Mouse (Mus musculus) hindbrain, embryonic 12.5 days (tissue): Measurements from ENCODE around the gene Pop5. TPM values are rescaled to one million over a fixed set of nuclear protein-coding genes. Genes with fewer than 3 reads are reported as not detected.

ENCODE experiments used
- ATAC-seq: fragments of 200-750 bp; cut with Nextera tagmentation; 2 replicates; pipeline ENCODE4 v1.8.0; 2017; ENCODE audit warnings: moderate TSS enrichment; ENCODE audit not compliant: low FRiP score
- H3K27ac ChIP-seq: fragments of 300-500 bp; sonication (generic); 2 replicates; pipeline ENCODE4 v1.5.1; 2016; ENCODE audit warnings: mild to moderate bottlenecking
- H3K27me3 ChIP-seq: fragments of 300-500 bp; sonication (generic); 2 replicates; pipeline ENCODE4 v1.6.1; 2016; ENCODE audit warnings: mild to moderate bottlenecking
- H3K36me3 ChIP-seq: fragments of 300-500 bp; sonication (generic); 2 replicates; pipeline ENCODE4 v1.6.1; 2016; ENCODE audit warnings: mild to moderate bottlenecking
- H3K4me1 ChIP-seq: fragments of 300-500 bp; sonication (generic); 2 replicates; pipeline ENCODE4 v1.6.1; 2016
- H3K4me2 ChIP-seq: fragments of 300-500 bp; sonication (generic); replicated peaks from 2 replicates; pipeline ENCODE4 v1.6.1; 2016; ENCODE audit warnings: mild to moderate bottlenecking
- H3K4me3 ChIP-seq: fragments of 300-500 bp; sonication (generic); 2 replicates; pipeline ENCODE4 v1.5.1; 2016; ENCODE audit warnings: mild to moderate bottlenecking
- H3K9ac ChIP-seq: fragments of 300-500 bp; sonication (generic); 2 replicates; pipeline ENCODE4 v1.6.1; 2016; ENCODE audit warnings: mild to moderate bottlenecking, moderate library complexity
- H3K9me3 ChIP-seq: fragments of 300-500 bp; sonication (generic); replicated peaks from 2 replicates; pipeline ENCODE4 v1.6.1; 2016; ENCODE audit warnings: mild to moderate bottlenecking
- WGBS: fragments of 180-500 bp; shearing (Covaris S2); methylation state at CpG from one replicate; pipeline ENCODE4 v1.1.7; 2016; 5-methylcytosine and 5-hydroxymethylcytosine counted together
- polyA plus RNA-seq: library from polyadenylated mRNA; unstranded; fragments of >200 nt; fragmentation: Nextera tagmentation; extraction: Ambion mirVana; gene quantifications from 2 replicates; pipeline ENCODE4 v1.2.1, GENCODE M21; 2016

Gene Pop5
- 78.6 and 90.5 TPM in 2 replicates for polyA plus RNA-seq

- H3K4me1 ChIP-seq, result peaks cover 28% of the 10 kb centered on the region
- H3K27me3 ChIP-seq, result peaks cover 41% of the 10 kb centered on the region
- H3K4me2 ChIP-seq, result peak within 1 kb of the TSS; percentile 76
- H3K36me3 ChIP-seq, result peaks cover 13% of the 10 kb centered on the region
- peak within 1 kb of the TSS; percentile 50 for H3K9ac ChIP-seq
- peak; percentile 51 for ATAC-seq
- H3K27ac ChIP-seq, result no peak within 1 kb of the TSS
- peak within 1 kb of the TSS; percentile 42 for H3K4me3 ChIP-seq
- no peaks in the 10 kb centered on the region for H3K9me3 ChIP-seq
- WGBS, result 4% methylated on average over 21 of the region's 21 CpGs
Observed at GRCm38 (mm10) chr5:115235786-115236263, at the start of gene Pop5. TSS of gene Pop5 (plus strand) at chr5:115235836.

GRCm38 (mm10) chr5:115186371-115187073, 49.1 kb upstream of the Pop5 start:
- ATAC-seq, result peak; percentile 74

DNA sequence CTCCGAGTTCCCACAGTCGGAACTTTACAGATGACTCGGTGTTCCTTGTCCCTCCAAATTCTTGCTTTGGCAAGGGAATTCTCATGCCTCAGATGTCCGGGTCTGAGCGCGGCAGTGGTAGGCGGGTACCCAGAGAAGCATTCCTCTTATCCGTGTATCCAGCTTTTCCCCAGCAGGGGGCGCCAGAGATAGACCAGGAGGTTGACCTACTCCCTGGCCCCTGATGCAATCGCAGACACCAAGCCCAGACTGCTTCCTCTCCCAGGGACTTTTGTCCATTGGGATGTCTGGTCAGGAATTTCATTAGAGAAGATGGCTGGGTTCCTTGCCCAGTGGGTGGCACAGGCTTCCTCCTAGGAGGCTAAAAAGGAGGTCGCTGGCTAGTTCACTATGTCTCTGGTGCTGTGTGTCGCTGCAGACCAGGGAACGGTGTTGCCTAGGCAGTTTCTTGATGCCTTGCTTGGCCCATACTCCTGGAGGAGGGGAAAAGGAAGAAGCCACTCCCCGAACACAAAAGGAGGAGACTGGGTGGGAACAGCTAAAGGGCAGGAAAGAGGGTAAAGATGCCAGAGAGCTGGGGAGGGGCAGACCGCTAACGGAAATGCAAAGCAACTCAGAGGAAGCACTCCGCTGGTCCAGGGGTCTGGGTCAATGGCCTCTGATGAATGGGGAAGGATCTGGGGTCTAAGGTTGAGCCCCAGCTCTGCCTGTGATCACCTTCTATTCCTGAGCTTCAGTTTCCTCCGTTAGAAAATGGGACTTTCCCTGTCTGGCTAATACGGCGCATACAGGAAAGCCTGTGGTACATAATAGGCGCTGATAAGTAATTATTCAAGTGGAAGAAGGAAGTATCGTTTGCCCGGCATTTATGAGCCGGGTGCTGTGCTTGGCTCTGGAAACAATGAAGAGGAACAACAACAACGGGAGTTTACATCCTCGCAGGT, 48.2 kb upstream of the Pop5 start:
- ATAC-seq, result peak; percentile 78
- H3K4me1 ChIP-seq, result peaks cover 47% of the 10 kb centered on the region
- no peaks in the 10 kb centered on the region for H3K36me3 ChIP-seq
- no peak overlapping the region for H3K9ac ChIP-seq
- H3K27me3 ChIP-seq, result peaks cover 51% of the 10 kb centered on the region
- WGBS, result 16% methylated on average over 26 of the region's 26 CpGs
- H3K4me2 ChIP-seq, result peak overlapping the region; percentile 29
- no peak overlapping the region for H3K4me3 ChIP-seq
- peak overlapping the region; percentile 76; the same call in 1 of the 2 replicates for H3K27ac ChIP-seq
- H3K9me3 ChIP-seq, result no peaks in the 10 kb centered on the region

More at GRCm38 (mm10) chr5:115186371-115187073, 49.1 kb upstream of the Pop5 start:
- peak overlapping the region; percentile 29 for H3K4me2 ChIP-seq
- H3K9ac ChIP-seq, result 0 out of 2 replicates have a peak overlapping the region, but pooled peaks have one; percentile 23
- no peak overlapping the region for H3K4me3 ChIP-seq
- WGBS, result 31% methylated on average over 17 of the region's 17 CpGs
- H3K9me3 ChIP-seq, result no peaks in the 10 kb centered on the region
- H3K27me3 ChIP-seq, result peaks cover 46% of the 10 kb centered on the region
- H3K36me3 ChIP-seq, result no peaks in the 10 kb centered on the region
- peak overlapping the region; percentile 76 for H3K27ac ChIP-seq
- H3K4me1 ChIP-seq, result peaks cover 40% of the 10 kb centered on the region

- no peak for ATAC-seq
- no peak overlapping the region for H3K9ac ChIP-seq
- no peaks in the 10 kb centered on the region for H3K9me3 ChIP-seq
- no peaks in the 10 kb centered on the region for H3K36me3 ChIP-seq
- peaks cover 58% of the 10 kb centered on the region for H3K4me1 ChIP-seq
- no peak overlapping the region for H3K4me3 ChIP-seq
- no peak overlapping the region for H3K4me2 ChIP-seq
- peaks cover 62% of the 10 kb centered on the region for H3K27me3 ChIP-seq
- WGBS, result 52% methylated on average over 5 of the region's 5 CpGs
- H3K27ac ChIP-seq, result no peak overlapping the region
Observed at GRCm38 (mm10) chr5:115188824-115189223, 46.8 kb upstream of the Pop5 start.

DNA sequence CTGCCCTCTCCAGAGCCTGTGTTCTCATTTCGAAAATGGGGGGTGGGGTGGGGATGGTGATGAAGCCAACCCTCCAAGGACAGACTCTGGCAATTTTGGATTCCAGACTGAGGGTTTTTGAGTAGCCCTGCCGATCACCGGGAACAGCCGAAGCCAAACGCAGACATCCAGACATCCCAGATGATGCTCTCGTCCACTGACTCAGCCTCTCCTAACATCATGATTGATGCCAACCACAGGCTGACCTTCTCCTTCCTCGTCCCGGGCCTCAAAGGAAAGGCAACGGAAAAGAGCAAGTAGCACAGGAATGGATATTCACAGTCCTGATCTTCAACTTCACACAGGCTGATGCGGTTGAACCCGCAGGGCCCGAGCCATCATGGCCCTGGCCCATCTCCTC, 45.6 kb upstream of the Pop5 start:
- Histone ChIP-seq H3K4me1 (peaks cover 58% of the 10 kb centered on the region), H3K27me3 (peaks cover 75% of the 10 kb centered on the region), H3K4me2 (no peak overlapping the region), H3K9me3 (no peaks in the 10 kb centered on the region), H3K27ac (no peak overlapping the region), H3K36me3 (no peaks in the 10 kb centered on the region), H3K9ac (no peak overlapping the region), H3K4me3 (no peak overlapping the region)
- ATAC-seq, result no peak
- WGBS, result 66% methylated on average over 12 of the region's 12 CpGs

DNA sequence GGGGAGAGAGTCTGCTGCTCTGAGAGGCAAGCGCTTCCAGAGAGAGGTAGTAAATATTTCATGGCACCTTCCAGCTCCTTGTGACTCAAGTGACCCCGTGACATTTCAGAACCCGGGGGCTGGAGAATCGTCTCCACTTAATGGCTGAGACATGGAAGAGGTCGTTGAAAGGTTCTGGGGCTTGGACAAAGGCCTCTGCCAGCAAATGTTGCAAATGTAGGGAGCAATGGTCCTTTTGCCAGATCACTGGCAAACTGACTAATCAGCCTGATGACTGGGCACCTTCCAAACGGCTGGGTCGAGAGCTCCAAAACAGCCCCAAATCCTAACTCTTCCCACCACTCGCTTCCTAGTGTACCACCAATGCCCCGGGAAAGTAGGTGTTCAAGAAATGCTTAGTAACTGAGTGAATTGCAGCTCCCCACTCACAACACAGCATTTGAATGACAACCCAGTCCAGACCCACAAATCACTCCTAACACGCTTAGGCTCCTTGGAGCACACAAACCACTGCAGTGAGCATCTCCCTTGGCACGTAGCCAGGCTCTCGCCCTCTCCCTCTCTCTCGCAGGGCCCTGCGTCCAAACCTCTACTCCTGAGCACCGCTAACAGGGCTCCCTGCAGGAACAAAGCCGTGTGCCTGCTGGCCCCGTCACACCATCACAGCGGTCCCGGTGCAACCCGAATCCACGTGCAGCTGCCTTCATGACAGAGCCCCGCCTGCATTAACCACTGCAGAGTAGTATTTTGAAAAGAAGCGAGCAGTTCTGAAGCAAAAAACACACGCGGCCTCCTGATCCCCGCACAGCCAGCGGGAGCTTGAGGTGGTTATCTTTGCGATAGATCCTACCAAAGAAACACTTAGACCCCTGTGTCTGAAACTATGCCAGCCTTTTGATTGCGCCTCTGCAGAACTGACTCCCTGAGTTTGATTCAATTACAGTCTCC, 43.5 kb upstream of the Pop5 start:
- Histone ChIP-seq H3K4me2 (peak overlapping the region; percentile 100), H3K27me3 (peaks cover 80% of the 10 kb centered on the region), H3K36me3 (no peaks in the 10 kb centered on the region), H3K9me3 (no peaks in the 10 kb centered on the region), H3K4me1 (peaks cover 40% of the 10 kb centered on the region), H3K4me3 (peak overlapping the region; percentile 69), H3K27ac (peak overlapping the region; percentile 17; the same call in 1 of the 2 replicates), H3K9ac (0 out of 2 replicates have a peak overlapping the region, but pooled peaks have one; percentile 35)
- WGBS, result 9% methylated on average over 29 of the region's 29 CpGs
- no peak for ATAC-seq

GRCm38 (mm10) chr5:115192828-115193195, 42.8 kb upstream of the Pop5 start:
- ATAC-seq, result no peak
- Histone ChIP-seq H3K4me3 (peak overlapping the region; percentile 69), H3K9ac (no peak overlapping the region; the same call in 1 of the 2 replicates), H3K27ac (peak overlapping the region; percentile 17; the same call in 1 of the 2 replicates), H3K9me3 (no peaks in the 10 kb centered on the region), H3K4me1 (peaks cover 34% of the 10 kb centered on the region), H3K36me3 (no peaks in the 10 kb centered on the region), H3K4me2 (peak overlapping the region; percentile 100), H3K27me3 (peaks cover 86% of the 10 kb centered on the region)
- WGBS, result 14% methylated on average over 7 of the region's 7 CpGs

DNA sequence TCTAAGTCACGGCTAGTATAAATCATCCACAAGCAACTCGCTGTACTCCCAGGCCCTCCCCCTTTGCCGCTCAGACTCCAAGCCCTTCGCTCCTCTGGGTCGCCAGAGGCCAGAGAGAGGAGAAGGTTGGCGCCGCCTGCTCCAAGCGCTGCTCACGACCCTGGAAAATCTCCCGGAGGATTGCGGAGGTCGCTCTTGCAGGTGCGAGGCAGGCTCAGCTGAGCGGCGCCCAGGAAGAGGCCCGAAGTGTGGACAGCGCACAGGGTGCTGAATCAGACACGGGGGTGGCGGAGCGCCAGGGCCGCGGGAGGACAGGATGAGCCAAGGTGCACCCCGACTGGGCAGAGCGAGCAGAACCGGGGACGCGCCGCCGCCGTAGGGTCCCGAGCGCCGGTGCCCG, 42.4 kb upstream of the Pop5 start:
- H3K9me3 ChIP-seq, result no peaks in the 10 kb centered on the region
- H3K27me3 ChIP-seq, result peaks cover 89% of the 10 kb centered on the region
- WGBS, result 1% methylated on average over 28 of the region's 34 CpGs
- ATAC-seq, result no peak
- H3K36me3 ChIP-seq, result no peaks in the 10 kb centered on the region
- H3K27ac ChIP-seq, result peak overlapping the region; percentile 60; the same call in 1 of the 2 replicates
- H3K4me2 ChIP-seq, result peak overlapping the region; percentile 100
- peaks cover 34% of the 10 kb centered on the region for H3K4me1 ChIP-seq
- H3K9ac ChIP-seq, result peak overlapping the region; percentile 84
- H3K4me3 ChIP-seq, result peak overlapping the region; percentile 69

- peak within 1 kb of the TSS; percentile 100 for H3K4me2 ChIP-seq
- H3K4me3 ChIP-seq, result peak within 1 kb of the TSS; percentile 69
- peaks cover 89% of the 10 kb centered on the region for H3K27me3 ChIP-seq
- H3K9ac ChIP-seq, result peak within 1 kb of the TSS; percentile 84
- H3K36me3 ChIP-seq, result no peaks in the 10 kb centered on the region
- under 1% methylated on average over 107 of the region's 116 CpGs for WGBS
- ATAC-seq, result peak; percentile 77
- peak within 1 kb of the TSS; percentile 60 for H3K27ac ChIP-seq
- H3K4me1 ChIP-seq, result peaks cover 34% of the 10 kb centered on the region
- no peaks in the 10 kb centered on the region for H3K9me3 ChIP-seq
Observed at GRCm38 (mm10) chr5:115193669-115194625, 41.7 kb upstream of the Pop5 start, which contains the start of gene Cabp1. TSS of gene Cabp1 (minus strand) at chr5:115194381.

- Histone ChIP-seq H3K4me3 (peak overlapping the region; percentile 69), H3K9ac (peak overlapping the region; percentile 84; the same call in 1 of the 2 replicates), H3K27me3 (peaks cover 82% of the 10 kb centered on the region), H3K36me3 (no peaks in the 10 kb centered on the region), H3K27ac (no peak overlapping the region; the same call in 1 of the 2 replicates), H3K4me2 (peak overlapping the region; percentile 100), H3K9me3 (no peaks in the 10 kb centered on the region), H3K4me1 (peaks cover 34% of the 10 kb centered on the region)
- WGBS, result 4% methylated on average over 12 of the region's 12 CpGs
- ATAC-seq, result peak; percentile 5; the same call in 1 of the 2 replicates
Observed at GRCm38 (mm10) chr5:115194626-115195221, 40.9 kb upstream of the Pop5 start.
